Mouse (Mus musculus) liver, adult (tissue): ENCODE results near the gene Gper1.

ENCODE experiments used
- GATA4 ChIP-seq: IDR thresholded peaks from 2 replicates; pipeline ENCODE4 v1.6.1; 2014; ENCODE audit warnings: mild to moderate bottlenecking, low read length; ENCODE audit not compliant: insufficient replicate concordance

Gene Gper1

DNA sequence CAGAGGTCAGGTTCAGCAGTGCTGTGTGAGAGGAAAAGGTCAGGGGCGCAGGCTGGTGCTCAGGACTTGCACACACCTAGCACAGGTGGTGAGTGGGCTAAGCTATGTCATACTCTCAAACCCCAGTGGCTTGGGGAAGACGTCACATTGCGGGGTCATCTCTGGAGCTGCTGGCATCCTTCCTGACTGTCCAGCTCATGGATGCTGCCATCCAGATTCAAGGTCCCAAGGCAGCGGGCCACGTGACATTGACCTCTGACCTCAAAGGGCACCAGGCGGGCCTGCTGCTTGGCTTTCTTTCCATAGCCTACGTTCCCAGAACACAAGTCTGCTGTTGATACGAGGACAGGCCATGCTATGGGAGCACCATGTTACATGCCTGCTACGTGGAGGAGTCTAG is 4.0 kb downstream of the Gper1 start:
- TF ChIP-seq GATA4 = no peak

DNA sequence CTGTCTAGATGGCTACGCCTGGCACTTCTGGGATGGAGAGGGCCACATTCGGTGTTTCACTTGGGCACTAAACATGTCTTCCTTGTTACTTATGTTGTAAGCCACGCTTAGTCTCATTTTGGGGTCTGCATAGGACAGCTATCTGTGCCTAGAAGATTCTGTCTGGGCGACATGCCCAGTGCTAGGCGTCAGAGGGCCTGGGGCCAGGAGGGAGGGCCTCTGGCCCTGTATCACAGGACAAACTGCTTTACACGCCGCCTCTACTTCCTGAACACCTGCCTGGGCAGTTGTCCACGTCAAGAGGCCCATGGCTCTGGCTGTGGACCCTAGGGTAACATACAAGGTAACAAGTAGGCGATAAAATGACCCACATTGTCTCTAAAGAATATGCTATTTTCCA is 5.0 kb downstream of the Gper1 start:
- TF ChIP-seq GATA4 = no peak

DNA sequence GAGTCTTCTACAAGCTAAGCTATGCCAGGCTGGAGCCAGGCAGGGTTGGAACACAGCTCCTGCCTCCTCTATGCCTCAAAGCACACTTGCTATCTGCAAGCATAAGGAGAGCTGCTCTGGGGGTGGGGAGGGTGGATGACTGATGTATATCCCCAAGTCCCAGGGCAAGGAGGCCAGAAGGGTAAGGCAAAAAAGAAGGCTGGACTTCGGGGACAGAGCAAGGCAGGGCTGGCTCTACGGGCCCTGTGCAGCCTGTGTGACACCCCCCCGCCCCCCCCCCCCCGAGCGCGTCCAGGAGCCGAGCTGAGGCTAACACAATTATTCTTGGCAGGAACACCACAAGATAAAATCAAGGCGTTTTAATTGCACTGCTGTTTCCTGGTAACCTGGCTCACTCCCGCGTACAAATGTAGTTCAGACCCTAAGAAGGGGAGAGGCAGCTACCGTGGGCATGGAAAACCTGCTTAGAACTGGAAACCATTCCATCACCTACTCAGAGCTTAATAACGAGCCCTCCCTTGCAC is 6.9 kb downstream of the Gper1 start:
- TF ChIP-seq GATA4 = no peak

DNA sequence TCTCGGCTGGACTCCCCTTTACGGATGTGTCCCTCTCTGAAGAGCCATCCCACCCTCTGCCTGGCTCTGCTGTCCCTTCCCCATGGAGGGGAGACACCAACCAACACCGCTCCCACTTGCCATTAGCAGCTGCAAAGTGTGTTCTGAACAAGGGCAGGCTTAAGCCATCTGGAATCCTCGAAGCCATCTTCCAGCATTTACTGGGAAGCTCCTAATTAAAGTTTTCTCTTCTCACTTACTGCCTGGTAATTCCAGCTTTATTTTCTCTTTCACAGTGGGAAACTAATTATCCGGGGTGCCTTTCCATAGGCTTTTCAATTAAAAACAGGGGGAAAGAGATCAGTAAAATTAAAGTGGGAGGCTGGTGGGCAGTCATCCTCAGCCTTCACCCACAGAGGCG is 9.4 kb downstream of the Gper1 start:
- TF ChIP-seq GATA4 = no peak

DNA sequence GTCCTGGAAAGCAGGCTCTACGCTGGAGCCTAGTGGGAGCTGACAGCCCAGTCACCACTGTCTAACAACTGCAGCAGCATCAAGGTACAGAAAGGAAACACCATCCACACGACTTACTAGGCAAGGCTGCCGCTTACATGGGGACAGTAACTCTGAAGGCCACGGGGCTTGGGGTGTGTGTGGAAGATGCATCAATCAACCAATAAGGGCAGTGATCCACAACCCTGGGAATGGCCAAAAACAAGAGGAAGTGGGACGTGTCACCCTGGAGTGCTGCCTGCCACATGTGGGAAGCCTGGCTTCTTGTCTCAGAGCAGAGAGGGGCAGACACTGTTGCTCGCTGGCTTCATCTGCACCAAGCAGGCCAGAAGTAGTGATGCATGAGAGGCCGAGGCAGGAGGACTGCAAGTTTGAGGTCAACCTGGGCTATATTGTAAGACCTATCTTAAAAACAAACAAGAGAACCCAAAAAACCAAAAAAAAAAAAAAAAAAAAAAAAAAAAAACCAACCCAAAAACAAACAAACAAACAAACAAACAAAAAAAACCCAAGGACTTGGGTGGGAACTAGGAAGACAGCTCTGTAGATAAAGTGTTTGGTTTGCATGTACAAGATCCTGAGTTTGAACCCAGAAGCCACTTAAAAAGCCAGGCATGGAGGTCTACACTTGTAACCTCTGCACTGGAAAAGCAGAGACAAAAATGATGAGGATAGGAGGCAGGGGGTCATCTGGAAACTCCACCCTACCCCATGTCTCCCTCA is 10.0 kb downstream of the Gper1 start:
- TF ChIP-seq GATA4 = no peak

DNA sequence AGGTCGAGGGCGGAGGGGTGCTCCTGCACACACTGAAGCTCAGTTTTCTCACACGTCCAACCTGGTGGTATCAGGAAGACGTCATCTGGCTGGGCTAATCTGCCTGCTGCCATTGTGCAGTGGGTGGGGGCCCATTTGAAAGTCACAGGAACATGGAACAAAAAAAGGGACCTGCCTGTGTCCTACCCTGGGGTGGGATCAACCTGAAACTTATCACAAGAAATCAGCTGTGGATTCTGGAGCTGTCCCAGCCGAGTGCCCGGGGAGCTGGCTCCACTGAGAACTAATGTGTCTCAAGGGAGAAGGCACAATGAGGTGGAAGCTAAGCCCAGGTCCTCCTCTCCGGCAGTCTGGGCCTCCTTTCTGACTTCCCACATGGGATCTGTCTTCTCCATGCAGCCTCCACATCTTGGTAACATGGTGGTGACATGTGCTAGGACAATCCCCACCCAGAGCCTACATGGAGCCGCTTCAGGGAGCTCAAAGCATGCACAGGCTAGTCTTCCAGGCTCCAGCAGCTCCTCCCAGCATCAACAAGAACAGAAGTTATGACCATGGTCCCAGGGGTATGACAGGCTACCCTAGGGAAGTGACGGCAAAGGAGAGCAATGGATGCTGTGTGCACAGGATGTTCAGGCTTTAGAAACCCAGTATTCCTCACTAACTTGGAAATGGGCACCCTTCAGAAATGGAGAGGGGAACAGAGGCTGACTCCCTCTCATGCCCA is 11.1 kb downstream of the Gper1 start:
- TF ChIP-seq GATA4 = no peak

DNA sequence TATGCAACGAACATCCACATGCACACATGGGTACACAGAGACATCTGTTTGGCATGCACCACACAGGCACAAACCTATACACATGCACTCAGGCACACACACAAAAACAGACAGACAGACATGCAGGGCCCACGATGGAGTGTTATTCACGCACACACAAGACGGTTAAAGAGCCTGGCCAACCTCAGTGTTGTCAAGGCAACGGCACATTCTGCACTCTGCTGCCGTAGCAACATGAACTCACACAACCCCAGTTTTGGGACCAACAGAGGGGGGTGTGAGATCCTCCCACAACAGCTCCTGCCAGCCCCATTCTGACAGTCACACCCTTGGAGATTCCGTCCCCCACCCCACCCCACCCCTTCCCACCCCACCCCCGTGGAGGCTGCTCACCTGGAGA is 12.0 kb downstream of the Gper1 start:
- TF ChIP-seq GATA4 = no peak

DNA sequence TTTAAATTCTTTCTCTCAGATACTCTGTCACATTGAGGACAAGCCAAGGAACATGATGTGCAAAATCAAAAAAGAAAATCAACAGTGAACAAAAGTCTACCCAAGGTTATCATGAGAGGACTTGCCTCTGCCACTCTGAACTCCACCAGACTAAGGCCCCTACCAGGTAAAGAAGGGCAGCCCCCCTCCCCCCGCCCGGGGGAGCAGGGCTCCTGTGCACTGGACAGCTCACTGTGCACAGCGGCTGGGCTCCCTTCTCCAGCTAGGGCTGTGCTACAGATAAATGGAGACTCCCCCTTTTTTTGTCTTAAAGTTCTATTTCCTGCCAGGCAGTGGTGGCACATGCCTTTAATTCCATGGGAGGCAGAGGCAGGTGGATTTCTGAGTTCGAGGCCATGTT is 14.8 kb downstream of the Gper1 start:
- no peak for TF ChIP-seq GATA4

DNA sequence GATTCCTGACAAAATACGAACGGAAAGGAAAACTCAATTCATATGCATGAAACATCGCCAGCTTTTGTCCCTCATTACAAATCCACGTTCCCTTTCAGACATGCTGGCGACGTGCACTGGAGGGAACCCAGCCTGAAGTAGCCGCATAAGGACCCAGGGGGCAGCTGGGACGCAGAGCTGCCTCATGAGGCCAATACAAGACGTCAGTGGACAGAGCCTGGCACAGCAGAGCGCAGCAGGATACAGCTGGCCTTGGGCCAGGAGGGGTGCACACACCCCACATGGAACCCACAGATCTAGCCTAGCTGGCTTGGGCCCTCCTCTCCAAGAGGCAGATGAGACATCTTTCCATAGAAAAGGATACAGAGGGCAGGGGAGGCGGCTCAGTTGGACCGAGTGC is 15.5 kb downstream of the Gper1 start:
- TF ChIP-seq GATA4 = no peak

DNA sequence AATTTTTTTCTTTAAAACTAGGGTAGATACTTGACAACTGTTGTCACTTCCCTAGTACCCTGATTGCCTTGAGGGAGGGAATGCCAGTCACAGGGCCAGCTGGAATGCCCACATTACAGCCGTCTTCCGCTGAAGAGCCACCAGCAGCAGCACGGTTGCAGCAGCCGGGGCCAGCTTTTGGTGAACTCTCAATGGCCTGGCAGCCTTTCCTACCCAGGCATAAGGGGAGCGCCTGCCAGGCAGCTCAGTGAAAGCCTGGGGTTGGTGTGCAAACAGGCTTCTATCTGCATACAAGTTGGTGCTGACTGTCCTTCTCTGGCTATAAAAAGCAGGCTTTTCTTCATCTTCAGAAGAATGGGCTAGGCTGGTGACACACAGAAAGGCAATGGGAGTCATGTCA is 17.5 kb downstream of the Gper1 start:
- no peak for TF ChIP-seq GATA4

DNA sequence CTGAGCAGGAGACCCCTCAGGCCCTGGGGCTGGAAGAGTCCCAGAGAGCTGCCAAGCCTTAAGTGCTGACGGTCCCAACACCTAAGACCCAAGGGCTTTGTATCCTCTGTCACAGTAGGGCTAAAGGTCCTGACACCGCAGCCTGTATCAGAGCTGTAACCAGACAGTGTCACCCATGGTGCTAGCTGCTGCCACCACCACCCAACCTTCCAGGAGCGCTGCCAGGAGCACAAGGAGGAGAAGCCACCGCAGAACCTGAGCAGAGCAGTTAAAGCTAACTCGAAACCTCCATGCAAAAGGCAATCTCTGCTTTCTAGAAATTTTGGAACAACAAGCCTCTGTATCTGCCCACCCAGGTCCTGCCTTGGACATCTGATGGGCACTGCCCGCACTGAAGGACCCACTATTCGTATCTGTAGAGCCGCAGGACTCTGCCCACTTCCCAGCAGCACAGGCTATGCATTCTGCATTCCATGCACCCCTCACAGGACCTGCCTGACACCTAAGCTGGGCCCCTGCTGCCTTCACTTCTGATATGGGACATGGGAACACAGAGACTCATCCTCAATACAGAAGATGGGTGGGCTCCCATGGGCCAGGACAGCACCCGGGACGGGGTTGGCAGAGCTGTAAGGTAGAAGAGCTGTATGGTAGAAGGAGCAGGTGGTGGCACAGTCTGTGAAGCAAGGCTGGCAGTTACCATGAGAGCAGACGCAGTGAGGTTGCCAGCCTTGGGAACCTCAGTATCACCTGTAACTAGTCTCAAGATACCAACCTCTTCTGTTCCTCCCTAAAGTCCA is 18.2 kb downstream of the Gper1 start:
- TF ChIP-seq GATA4 = no peak

DNA sequence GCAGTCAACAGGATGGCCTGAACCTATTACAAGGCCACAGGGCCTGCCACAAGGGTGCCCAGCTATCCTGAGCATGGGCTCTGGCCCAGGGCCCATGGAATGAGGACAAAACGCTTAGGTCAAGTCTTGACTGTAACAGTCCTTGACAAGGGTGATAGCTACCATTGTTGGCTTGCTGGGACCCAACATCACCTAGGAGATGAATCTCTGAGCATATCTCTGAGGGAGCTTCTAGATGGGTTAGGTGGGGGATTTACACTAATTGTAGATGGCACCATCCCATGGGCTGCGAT is 18.7 kb downstream of the Gper1 start:
- no peak for TF ChIP-seq GATA4

DNA sequence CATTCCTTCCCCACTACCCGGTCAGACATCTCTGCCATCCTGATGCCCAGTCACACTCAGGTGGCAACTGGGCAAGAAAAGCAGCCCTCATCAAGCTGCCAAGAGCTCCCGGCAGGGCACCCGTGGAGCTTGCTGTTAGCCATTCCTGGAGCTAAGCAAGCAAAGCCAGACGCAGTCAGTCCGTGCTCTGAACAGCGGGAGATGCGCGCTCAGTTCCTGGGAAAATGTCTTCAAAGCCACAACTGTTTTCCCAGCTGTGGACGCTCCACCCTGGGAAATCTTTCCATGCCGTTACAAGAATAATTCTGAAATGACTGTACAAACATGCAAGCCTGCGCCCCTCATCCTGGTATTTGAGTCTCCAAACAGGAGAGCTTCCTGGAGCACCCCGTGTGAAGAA is 19.5 kb downstream of the Gper1 start:
- no peak for TF ChIP-seq GATA4

DNA sequence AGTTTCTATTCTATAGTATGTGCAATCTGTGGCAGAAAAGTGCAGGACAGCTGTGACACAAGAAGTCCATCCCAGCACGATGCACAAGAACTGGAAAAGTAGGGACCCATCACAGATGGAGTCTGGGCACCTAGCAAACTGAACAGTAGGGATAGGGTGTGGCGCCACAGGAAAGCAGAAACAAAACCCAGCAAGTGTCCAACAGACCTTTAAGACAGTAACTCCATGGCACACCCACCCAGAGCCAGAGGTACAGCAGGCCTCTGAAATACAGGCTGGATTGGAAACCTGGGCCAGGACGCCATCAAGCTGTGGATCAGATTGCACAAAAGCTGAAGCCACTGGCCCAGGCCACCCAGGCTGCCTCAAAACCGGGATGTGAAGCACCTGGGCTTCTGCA is 20.0 kb downstream of the Gper1 start:
- TF ChIP-seq GATA4 = no peak

DNA sequence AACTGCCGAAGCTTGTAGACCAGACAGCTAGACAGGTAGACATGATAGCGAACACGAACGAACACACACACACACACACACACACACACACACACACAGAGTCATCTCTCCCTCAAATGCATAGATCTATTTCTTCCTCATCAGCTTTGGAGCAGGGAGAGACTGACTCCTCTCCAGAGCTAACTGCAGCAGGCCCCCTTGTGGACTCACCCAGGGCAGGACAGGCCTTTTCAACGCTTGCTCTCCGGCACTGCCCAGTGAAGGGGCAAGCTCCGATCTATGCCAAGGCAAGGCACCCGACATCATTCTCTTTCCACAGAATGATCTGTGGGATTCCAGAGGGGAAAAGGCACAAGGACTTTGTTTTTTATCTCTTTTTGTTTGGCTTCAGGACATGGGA is 22.3 kb downstream of the Gper1 start:
- TF ChIP-seq GATA4 = no peak

DNA sequence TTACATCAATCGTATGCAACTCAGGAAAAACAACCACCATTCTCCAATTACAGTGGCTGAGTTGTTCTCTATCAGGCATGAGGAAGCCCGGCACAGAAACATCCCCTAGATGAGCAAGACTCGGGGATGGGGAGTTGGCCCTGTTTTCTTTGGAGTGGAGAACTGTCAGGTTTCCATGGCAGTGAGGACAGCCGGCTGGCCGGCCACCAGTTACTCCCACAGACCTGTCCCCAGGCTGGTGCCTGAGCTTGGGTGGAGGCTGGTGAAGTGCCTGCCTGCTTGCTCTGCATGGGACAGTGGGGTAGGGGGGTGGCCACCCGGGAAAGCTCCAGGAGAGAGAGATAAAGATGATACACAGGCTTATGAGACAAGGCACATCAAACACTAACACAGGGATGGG is 25.1 kb downstream of the Gper1 start:
- no peak for TF ChIP-seq GATA4
